ENCODE assay signal across 9 mouse cellular contexts in genomic region chr12:31265722-31266431, GRCm38 (mm10). TPM values are rescaled to one million over a fixed set of nuclear protein-coding genes. Genes with fewer than 3 reads are reported as not detected.
DNase-seq lines count a peak whose midpoint lies in the region; ATAC-seq lines count a peak whose summit lies in the region.
"Had no signal": no experiment of that assay in that cellular context is flagged by ENCODE, and none has a peak within 500 bp of the region (broad histone marks: within the 10 kb centered on the region; RNA-seq: fewer than 3 reads in every experiment).

No protein-coding gene starts in this region.

- ATAC-seq in heart, embryonic 14.5 days (ENCODE audit: insufficient number of reproducible peaks, insufficient read depth, low FRiP score, low read depth), result no peak
- ATAC-seq in midbrain, embryonic 16.5 days, result peak; percentile 79

- peak overlapping the region; percentile 75 to 86 for H3K4me3 ChIP-seq in heart, embryonic 14.5 days (ENCODE audit: control insufficient read depth in 1 of 2, insufficient read depth in 1 of 2, low read depth in 1 of 2, low read length in 2 of 2)
- H3K4me3 ChIP-seq in midbrain, embryonic 16.5 days (ENCODE audit: low read depth, low read length), result peak overlapping the region; percentile 52

- H3K9ac ChIP-seq in heart, embryonic 14.5 days (ENCODE audit: low read length), result peak overlapping the region; percentile 97
- peak overlapping the region; percentile 54 for H3K9ac ChIP-seq in midbrain, embryonic 16.5 days (ENCODE audit: low read depth, low read length)

- peaks cover 44 to 70% of the 10 kb centered on the region in 2 experiments for H3K4me1 ChIP-seq in heart, embryonic 14.5 days (ENCODE audit: control insufficient read depth in 2 of 2, insufficient read depth in 2 of 2, low read length in 2 of 2)
- H3K4me1 ChIP-seq in midbrain, embryonic 16.5 days (ENCODE audit: control insufficient read depth, insufficient read depth, low read length), result peaks cover 9% of the 10 kb centered on the region

- H3K9me3 ChIP-seq in heart, embryonic 14.5 days (ENCODE audit: control insufficient read depth, low read length), result no peaks in the 10 kb centered on the region
- H3K9me3 ChIP-seq in midbrain, embryonic 16.5 days (replicated peaks; ENCODE audit: control insufficient read depth, low read length, poor library complexity, severe bottlenecking), result no peaks in the 10 kb centered on the region

- under 1% methylated on average over 50 of the region's 50 CpGs for WGBS in heart, embryonic 14.5 days
- under 1% methylated on average over 50 of the region's 50 CpGs for WGBS in midbrain, embryonic 16.5 days

- H3K27ac ChIP-seq in heart, embryonic 14.5 days (replicated peaks in 1 of 2; ENCODE audit: control insufficient read depth in 1 of 2, insufficient read depth in 1 of 2, low read depth in 2 of 2, low read length in 2 of 2), result peak overlapping the region; percentile 72 to 96
- no peak overlapping the region for H3K27ac ChIP-seq in midbrain, embryonic 16.5 days (ENCODE audit: low read length)

- peak overlapping the region; percentile 75 for H3K4me2 ChIP-seq in heart, embryonic 14.5 days (ENCODE audit: low read length)
- peak overlapping the region; percentile 96 for H3K4me2 ChIP-seq in midbrain, embryonic 16.5 days (ENCODE audit: low read length)

- DNase-seq in ovary, postnatal 36 days (ENCODE audit: low spot score), result peak; percentile 41
- DNase-seq in ovary, adult 18-20 months (ENCODE audit: low spot score), result no peak
- peak; percentile 52 for DNase-seq in embryo, embryonic 10 days (ENCODE audit: low spot score)
- DNase-seq in layer of hippocampus, postnatal 14 days (ENCODE audit: low spot score in 2 of 2), result peak; percentile 59 to 62
- DNase-seq in natural killer cell, adult 2 months (ENCODE audit: low spot score in 2 of 2), result no peak
- DNase-seq in T-cell, adult 2 months (ENCODE audit: low spot score), result no peak

- no peaks in the 10 kb centered on the region for H3K27me3 ChIP-seq in heart, embryonic 14.5 days (ENCODE audit: control insufficient read depth, insufficient read depth, low read length)
- H3K27me3 ChIP-seq in midbrain, embryonic 16.5 days (ENCODE audit: control insufficient read depth, insufficient read depth, low read depth, low read length), result peaks cover 29% of the 10 kb centered on the region

- H3K36me3 ChIP-seq in heart, embryonic 14.5 days (ENCODE audit: control insufficient read depth, insufficient read depth, low read length), result peaks cover 43% of the 10 kb centered on the region
- no peaks in the 10 kb centered on the region for H3K36me3 ChIP-seq in midbrain, embryonic 16.5 days (ENCODE audit: control insufficient read depth, insufficient read depth, low read length)

RNA-seq across cellular contexts. Expression of gene Lamb1, which starts 0.8 kb away (rescaled TPM):
- 96.3 and 101 TPM in 2 replicates for polyA plus RNA-seq in heart, embryonic 14.5 days (2014; fragmentation: Nextera tagmentation; extraction: Ambion mirVana)
- 10 to 100 TPM; 47.5 to 54.9 TPM for total RNA-seq in layer of hippocampus, postnatal 14 days (2021)
- polyA plus RNA-seq in midbrain, embryonic 16.5 days (2015; fragmentation: Nextera tagmentation; extraction: Ambion mirVana), result 13.2 and 14.8 TPM in 2 replicates

RNA-seq across cellular contexts. Expression of gene Gm6993, which starts 25.3 kb away (rescaled TPM):
- not detected in 2 replicates for polyA plus RNA-seq in heart, embryonic 14.5 days (2014; fragmentation: Nextera tagmentation; extraction: Ambion mirVana)
- total RNA-seq in layer of hippocampus, postnatal 14 days (2021), result not detected
- polyA plus RNA-seq in midbrain, embryonic 16.5 days (2015; fragmentation: Nextera tagmentation; extraction: Ambion mirVana), result not detected in 2 replicates
- total RNA-seq: common myeloid progenitor, adult 5-6 weeks had no signal

Comparison
In these comparisons a context has a peak if more than half of its experiments do, and no peak if none do; other contexts are left out.
1. DNase-seq: peak in ovary, postnatal 36 days (single experiment), embryo, embryonic 10 days (single experiment) and layer of hippocampus, postnatal 14 days (2 of 2); none in ovary, adult 18-20 months (single experiment), natural killer cell, adult 2 months (0 of 2) and T-cell, adult 2 months (single experiment).